Mouse (Mus musculus) adrenal gland, postnatal 14 days (tissue): ENCODE measurements around the gene Sprr2a3. TPM values are rescaled to one million over a fixed set of nuclear protein-coding genes. Genes with fewer than 3 reads are reported as not detected.
"Not testable (repeated sequence)": the region's sequence is repeated elsewhere in the genome, so short reads cannot be mapped to it uniquely, and the experiment has no call there.

Source experiments
- DNase-seq: peaks from one replicate; pipeline ENCODE4 v3.0.0; 2021; ENCODE audit warnings: mixed read lengths
- long read RNA-seq, 2 experiments: library from polyadenylated mRNA; stranded (forward); transcript quantifications; one replicate each; pipeline ENCODE4 v2.0.0; 2021
- total RNA-seq: library from RNA; stranded (reverse); gene quantifications from 2 replicates; pipeline ENCODE4 v1.2.3, GENCODE M21; 2021

Sprr2a3 gene
- not detected in 2 replicates for total RNA-seq
- long read RNA-seq, experiment 1, result 0 reads
- long read RNA-seq, experiment 2, result 0 reads

DNA sequence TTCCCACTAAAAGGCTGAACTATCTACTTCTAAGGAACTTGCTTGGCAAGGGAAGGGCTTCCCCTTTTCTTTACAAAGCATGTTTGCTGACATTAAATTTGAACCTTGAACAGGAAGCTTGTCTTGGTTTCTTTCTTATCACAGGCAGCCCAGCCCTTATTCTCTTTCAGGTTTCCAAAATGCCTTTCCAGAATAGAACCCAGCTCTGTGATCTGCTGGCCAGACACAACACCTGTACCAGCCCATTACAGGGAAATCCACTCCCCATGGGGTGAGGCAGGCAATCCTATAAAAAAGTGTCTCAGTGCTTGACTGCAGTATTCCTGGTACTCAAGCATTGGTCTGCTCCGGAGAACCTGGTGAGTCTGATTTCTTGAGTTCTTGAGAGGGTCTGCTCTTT, at the start of gene Sprr2a3:
Sprr2a3 (plus strand) TSS at position 317 of the 400 bp plus-strand sequence.
- not testable (repeated sequence) for DNase-seq

DNA sequence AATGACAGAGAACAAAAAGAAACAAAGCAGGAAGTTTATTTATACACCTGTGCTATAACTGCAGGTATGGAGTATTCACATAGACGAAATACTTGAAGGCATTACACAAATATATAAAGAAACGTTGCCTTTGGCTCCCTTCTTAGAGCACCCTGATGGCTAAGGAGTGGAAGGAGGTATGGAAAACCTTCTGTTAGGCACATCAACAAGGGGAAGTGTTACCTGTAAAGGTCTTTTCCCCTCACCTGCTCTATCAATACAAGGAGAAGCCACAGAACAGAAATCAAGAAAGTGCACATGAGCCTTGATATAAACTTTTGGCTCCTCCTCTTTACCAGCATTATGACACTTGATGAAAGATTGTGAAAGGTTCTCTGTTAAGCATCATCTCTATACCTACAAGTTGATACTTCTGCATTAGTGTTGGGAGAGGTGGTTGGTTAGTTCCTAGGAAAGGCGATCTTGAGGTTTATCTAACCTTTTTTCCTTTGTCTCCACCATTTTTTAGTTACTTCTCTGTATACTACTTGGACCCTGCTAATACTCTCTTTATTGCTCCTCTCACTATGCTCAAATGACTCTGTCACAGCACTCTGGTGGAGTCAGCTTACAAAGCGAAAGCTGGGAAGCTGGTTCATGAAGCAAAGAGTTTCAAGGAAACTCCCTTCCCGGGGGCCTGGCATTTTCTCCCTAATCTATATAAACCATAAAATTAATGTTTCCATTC, 48.6 kb upstream of the Sprr2a3 start:
- not testable (repeated sequence) for DNase-seq

DNA sequence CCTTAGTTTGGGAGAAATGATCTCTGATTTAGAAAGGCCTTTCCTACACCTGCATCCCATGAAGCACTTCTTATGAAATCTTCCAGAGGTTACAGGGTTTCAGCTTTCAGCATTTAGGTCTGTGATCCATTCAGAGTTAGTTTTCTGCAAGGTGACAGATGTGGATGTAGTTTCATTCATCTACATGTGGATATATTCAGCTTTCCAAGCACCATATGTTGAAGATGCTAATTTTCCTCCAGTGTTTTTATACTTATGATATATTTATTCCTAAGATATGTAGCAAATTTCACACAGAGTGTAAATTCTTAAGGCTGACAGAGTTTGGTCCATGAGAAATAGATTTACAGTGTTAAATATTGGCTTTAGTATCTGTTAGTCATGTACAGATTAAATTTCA, 46.5 kb upstream of the Sprr2a3 start:
- not testable (repeated sequence) for DNase-seq

DNA sequence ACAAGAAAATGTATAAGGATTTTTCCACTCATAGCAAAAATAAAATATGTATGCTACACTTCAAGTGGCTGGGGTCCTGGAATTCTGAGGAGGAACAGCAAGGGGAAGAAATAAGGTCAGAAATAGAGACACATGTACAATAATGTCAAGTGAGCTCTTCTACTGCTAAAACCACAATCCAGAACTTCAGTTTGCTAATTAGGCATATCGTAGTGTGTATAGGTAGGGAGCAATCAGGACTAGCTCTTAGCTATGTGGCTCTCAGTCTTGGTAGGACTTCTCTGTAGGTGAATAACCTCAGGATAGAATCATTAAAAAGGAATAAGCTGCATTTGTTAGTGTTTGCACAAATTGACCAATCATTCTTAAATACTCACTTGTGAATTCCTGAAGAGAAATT, 46.0 kb upstream of the Sprr2a3 start:
- not testable (repeated sequence) for DNase-seq

DNA sequence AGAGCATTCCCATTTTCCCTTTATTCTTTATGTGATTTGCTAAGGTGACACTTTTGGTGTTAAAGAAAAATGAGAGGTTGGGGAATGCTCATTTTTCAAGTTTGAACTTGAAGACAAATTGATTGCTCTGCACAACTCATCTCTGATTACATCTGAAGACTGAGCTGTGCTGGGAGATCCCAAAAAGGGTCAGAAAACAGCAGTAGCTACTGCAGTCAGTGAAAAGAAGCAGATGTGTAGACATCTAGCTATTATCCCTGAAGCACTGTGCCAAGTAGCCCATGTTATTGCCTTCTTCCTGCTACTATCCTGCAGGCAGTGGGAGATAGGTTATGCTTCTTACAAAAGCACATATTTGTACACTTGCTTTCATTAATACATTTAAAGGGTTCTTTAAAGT, 40.4 kb upstream of the Sprr2a3 start:
- DNase-seq, result not testable (repeated sequence)

DNA sequence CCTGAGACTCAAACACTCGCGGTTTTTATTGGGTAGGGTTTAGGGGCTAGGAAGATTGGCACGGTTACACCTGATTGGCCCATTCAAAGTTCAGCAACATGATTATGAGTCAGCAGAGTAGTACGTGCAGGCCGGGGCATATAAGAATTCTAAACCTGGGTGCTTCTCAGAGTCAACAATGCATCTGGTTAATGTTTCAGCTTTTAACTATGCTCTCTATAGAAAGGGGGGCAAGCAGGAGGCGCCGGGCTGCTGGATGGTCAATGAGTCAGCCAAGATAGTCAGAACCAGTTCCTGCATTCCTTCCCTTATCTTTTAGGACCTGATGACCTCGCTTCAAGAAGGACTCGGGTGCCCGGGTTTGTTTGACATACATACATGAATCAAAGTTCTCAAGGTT, 39.0 kb upstream of the Sprr2a3 start:
- DNase-seq, result not testable (repeated sequence)

DNA sequence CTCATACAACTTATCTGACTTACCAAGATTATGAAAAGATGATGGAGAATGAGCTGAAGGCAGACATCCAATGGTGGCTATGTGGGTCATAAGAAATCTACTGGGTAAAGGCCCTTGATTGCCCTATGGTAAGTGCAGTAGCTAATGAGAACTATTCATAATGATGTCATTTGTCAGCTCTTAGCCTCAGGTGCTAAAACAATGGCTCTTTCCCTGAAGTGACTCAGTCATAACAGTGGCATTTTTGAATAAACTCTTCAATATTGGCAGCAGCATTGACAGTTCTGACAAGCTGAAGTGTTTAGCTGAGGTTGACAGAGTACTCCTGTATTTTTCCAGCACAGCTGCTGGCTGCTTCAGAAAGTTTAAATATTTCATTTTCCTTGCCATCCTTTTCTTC, 36.7 kb upstream of the Sprr2a3 start:
- DNase-seq, result not testable (repeated sequence)

DNA sequence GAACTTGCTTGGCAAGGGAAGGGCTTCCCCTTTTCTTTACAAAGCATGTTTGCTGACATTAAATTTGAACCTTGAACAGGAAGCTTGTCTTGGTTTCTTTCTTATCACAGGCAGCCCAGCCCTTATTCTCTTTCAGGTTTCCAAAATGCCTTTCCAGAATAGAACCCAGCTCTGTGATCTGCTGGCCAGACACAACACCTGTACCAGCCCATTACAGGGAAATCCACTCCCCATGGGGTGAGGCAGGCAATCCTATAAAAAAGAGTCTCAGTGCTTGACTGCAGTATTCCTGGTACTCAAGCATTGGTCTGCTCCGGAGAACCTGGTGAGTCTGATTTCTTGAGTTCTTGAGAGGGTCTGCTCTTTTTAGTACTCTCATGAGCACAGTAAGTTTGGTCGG, 34.8 kb upstream of the Sprr2a3 start:
- DNase-seq, result not testable (repeated sequence)

DNA sequence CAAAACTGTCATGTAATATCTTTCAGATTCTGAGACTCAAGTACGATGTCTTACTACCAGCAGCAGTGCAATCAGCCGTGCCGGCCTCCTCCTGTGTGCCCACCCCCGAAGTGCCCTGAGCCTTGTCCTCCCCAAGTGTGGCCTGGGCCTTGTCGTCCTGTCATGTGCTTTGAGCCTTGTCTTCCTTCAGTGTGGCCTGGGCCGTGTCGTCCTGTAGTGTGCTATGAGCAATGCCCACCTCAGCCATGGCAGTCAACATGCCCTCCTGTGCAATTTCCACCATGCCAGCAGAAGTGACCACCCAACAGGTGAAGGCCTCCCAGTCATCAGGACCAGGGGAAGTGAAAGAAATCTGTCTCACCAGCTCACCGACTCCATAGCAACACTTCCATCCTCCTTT, 31.4 kb upstream of the Sprr2a3 start:
- not testable (repeated sequence) for DNase-seq

DNA sequence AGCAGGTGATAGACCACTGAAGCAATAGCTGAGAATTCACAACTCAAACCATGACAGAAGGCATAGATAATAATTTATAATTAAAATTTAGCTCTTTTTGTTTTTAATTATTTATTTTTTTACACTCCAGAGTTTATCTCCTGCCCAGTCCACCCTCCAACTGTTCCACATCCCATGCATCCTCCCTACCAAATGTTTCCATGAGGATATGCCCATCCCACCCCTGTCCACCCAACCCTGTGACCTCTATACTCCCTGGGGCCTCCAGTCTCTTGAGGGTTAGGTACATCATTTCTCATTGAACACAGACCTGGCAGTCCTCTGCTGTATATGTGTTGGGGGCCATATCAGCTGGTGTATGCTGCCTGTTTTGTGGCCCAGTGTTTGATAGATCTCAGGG, 26.7 kb upstream of the Sprr2a3 start:
- DNase-seq, result not testable (repeated sequence)

DNA sequence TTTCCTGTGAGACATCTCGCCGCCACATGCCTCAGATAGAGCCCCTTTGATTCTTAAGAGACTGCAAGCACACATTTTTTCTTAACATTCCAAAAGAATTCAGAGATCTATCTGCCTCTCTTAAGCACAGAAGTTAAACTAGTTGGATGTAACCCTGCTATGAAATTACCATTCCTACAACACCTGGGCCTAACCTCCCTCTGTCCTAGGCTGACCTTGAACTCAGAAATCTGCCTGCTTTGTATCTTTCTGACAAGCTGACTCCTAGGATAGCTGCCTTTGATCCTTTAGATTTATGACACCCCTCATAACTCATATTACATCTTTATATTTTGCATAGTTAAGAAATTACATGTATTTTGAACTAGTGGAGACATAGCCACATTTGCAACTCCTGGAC, 21.8 kb upstream of the Sprr2a3 start:
- not testable (repeated sequence) for DNase-seq

DNA sequence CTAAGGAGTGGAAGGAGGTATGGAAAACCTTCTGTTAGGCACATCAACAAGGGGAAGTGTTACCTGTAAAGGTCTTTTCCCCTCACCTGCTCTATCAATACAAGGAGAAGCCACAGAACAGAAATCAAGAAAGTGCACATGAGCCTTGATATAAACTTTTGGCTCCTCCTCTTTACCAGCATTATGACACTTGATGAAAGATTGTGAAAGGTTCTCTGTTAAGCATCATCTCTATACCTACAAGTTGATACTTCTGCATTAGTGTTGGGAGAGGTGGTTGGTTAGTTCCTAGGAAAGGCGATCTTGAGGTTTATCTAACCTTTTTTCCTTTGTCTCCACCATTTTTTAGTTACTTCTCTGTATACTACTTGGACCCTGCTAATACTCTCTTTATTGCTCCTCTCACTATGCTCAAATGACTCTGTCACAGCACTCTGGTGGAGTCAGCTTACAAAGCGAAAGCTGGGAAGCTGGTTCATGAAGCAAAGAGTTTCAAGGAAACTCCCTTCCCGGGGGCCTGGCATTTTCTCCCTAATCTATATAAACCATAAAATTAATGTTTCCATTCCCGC, 13.7 kb upstream of the Sprr2a3 start:
- not testable (repeated sequence) for DNase-seq

DNA sequence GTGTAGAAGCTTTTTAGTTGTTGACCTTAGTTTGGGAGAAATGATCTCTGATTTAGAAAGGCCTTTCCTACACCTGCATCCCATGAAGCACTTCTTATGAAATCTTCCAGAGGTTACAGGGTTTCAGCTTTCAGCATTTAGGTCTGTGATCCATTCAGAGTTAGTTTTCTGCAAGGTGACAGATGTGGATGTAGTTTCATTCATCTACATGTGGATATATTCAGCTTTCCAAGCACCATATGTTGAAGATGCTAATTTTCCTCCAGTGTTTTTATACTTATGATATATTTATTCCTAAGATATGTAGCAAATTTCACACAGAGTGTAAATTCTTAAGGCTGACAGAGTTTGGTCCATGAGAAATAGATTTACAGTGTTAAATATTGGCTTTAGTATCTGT, 11.7 kb upstream of the Sprr2a3 start:
- not testable (repeated sequence) for DNase-seq

DNA sequence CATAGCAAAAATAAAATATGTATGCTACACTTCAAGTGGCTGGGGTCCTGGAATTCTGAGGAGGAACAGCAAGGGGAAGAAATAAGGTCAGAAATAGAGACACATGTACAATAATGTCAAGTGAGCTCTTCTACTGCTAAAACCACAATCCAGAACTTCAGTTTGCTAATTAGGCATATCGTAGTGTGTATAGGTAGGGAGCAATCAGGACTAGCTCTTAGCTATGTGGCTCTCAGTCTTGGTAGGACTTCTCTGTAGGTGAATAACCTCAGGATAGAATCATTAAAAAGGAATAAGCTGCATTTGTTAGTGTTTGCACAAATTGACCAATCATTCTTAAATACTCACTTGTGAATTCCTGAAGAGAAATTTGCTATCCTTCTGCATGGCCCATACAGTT, 11.2 kb upstream of the Sprr2a3 start:
- DNase-seq, result not testable (repeated sequence)

DNA sequence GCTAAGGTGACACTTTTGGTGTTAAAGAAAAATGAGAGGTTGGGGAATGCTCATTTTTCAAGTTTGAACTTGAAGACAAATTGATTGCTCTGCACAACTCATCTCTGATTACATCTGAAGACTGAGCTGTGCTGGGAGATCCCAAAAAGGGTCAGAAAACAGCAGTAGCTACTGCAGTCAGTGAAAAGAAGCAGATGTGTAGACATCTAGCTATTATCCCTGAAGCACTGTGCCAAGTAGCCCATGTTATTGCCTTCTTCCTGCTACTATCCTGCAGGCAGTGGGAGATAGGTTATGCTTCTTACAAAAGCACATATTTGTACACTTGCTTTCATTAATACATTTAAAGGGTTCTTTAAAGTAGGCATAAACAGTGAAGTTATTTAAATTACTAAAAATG, 5.6 kb upstream of the Sprr2a3 start:
- DNase-seq, result not testable (repeated sequence)

DNA sequence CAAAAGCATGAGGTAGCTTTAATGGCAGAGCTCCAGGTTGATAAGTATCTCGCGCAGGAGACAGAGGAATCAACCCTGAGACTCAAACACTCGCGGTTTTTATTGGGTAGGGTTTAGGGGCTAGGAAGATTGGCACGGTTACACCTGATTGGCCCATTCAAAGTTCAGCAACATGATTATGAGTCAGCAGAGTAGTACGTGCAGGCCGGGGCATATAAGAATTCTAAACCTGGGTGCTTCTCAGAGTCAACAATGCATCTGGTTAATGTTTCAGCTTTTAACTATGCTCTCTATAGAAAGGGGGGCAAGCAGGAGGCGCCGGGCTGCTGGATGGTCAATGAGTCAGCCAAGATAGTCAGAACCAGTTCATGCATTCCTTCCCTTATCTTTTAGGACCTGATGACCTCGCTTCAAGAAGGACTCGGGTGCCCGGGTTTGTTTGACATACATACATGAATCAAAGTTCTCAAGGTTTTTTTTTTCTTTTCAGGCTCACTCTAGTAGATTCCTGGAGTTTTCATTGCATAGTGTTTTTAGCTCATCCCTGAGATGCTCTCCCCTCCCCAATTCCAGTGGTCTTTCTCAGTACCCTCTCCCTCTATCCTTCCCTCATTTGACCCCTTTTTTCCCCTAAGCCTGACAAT, 4.1 kb upstream of the Sprr2a3 start:
- DNase-seq, result not testable (repeated sequence)

DNA sequence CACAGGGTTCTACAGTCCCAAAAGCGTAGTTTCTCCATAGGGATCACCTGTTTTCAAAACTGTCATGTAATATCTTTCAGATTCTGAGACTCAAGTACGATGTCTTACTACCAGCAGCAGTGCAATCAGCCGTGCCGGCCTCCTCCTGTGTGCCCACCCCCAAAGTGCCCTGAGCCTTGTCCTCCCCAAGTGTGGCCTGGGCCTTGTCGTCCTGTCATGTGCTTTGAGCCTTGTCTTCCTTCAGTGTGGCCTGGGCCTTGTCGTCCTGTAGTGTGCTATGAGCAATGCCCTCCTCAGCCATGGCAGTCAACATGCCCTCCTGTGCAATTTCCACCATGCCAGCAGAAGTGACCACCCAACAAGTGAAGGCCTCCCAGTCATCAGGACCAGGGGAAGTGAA, 3.3 kb downstream of the Sprr2a3 start:
- not testable (repeated sequence) for DNase-seq

DNA sequence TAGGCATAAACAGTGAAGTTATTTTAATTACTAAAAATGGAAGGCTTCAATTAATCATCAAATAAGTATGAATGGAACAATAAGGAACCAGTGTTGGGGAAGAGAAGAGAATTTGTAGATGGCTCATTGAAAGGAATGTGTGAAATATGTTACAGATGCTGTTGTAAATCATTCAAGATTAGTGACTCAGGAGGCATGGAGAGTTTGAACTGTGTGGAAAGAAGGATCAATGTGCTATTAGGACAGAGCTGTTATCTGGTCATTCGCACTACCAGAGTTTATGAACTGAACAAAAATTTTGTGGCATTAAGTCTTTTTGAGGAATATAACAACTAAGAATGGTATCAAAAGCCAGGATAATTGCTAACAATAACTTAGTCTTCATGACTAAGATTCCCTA, 22.2 kb downstream of the Sprr2a3 start:
- DNase-seq, result no peak

DNA sequence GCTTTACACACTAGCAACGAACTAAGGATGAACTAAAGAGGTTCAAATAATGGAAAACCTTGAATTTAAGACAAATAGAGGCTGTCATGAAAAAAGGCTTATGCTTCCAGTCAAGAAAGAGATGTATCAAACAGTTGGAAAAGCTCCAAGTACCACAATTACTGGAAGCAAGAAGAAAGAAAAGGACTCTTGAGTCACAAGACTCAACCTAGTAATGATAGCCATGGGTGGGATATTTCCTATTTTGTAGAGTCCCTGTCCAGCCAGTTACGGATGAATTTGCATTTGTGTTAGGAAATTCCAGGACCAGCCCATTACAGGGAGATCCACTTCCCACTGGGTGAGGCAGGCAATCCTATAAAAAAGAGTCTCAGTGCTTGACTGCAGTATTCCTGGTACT, 31.1 kb downstream of the Sprr2a3 start, which contains the start of gene Sprr2b:
Sprr2b (plus strand) TSS at position 301 of the 400 bp plus-strand sequence.
- DNase-seq, result no peak

DNA sequence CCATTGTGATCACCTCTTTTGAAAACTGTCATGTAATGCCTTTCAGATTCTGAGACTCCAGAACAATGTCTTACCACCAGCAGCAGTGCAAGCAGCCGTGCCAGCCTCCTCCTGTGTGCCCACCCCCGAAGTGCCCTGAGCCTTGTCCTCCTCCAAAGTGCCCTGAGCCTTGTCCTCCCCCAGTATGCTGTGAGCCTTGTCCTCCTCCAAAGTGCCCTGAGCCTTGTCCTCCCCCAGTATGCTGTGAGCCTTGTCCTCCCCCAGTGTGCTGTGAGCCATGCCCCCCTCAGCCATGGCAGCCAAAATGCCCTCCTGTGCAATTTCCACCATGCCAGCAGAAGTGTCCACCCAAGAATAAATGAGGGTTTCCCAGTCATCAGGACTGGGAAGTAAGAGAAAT, 32.2 kb downstream of the Sprr2a3 start:
- no peak for DNase-seq

DNA sequence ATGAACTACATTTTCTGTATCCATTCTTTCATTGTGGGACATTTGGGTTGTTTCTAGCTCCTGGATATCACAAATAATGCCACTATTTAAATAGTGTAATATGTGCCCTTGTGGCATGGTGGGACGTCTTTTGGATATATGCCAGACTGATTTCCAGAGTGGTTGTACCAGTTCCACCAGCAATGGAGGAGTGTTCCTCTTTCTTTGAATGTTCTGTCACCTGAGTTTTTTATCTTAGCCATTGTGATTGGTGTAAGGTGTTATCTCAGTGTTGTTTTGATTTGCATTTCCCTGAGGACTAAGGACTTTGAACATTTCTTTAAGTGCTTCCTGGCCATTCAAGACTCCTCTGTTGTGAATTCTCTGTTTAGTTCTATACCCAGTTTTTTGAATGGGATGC, 51.1 kb downstream of the Sprr2a3 start:
- no peak for DNase-seq

DNA sequence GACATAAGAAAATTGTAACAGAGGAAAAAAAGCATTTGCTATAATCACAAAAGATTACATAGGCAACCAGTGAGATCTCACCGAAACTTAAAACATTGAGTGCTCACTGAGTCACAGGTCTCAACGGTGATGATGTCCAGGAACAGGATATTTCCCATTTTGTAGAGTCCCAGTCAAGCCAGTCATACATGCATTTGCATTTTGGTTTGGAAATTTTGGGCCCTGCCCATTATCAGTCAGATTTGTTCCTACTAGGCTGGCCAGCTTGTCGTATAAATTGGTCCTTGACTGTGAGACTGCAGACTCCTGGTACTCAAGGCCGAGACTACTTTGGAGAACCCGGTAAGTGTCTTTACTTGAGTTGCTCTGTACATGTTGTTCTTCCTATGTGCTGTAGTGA, 53.6 kb downstream of the Sprr2a3 start, which contains the start of gene Sprr2d:
Sprr2d (plus strand) TSS at position 301 of the 400 bp plus-strand sequence.
- no peak for DNase-seq
